Mouse (Mus musculus): ENCODE results near the gene Creb3l2. TPM values are rescaled to one million over a fixed set of nuclear protein-coding genes. Genes with fewer than 3 reads are reported as not detected.
"Not testable (repeated sequence)": the region's sequence is repeated elsewhere in the genome, so short reads cannot be mapped to it uniquely, and the experiment has no call there.

Gene Creb3l2
- total RNA-seq (2015), result 7.8 and 8.0 TPM in 2 replicates
- 2.8 and 3.0 TPM in 2 replicates for total RNA-seq (2017)

GRCm38 (mm10) chr6:37442041-37442667 lies at the start of gene Creb3l2:
Creb3l2 (minus strand) TSS chr6:37442146.
- ATAC-seq (ENCODE audit: poor library complexity, severe bottlenecking), result peak; percentile 94

- no peak for ATAC-seq (ENCODE audit: poor library complexity, severe bottlenecking)
Measured at GRCm38 (mm10) chr6:37486502-37486901, 44.6 kb upstream of the Creb3l2 start.

- ATAC-seq (ENCODE audit: poor library complexity, severe bottlenecking), result no peak
Measured at GRCm38 (mm10) chr6:37484588-37485070, 42.7 kb upstream of the Creb3l2 start.

- no peak for ATAC-seq (ENCODE audit: poor library complexity, severe bottlenecking)
Measured at GRCm38 (mm10) chr6:37483262-37483661, 41.3 kb upstream of the Creb3l2 start.

- peak; percentile 52 for ATAC-seq (ENCODE audit: poor library complexity, severe bottlenecking)
Measured at GRCm38 (mm10) chr6:37481147-37481546, 39.2 kb upstream of the Creb3l2 start.

GRCm38 (mm10) chr6:37480008-37480407 lies 38.1 kb upstream of the Creb3l2 start:
- ATAC-seq (ENCODE audit: poor library complexity, severe bottlenecking), result no peak

- no peak for ATAC-seq (ENCODE audit: poor library complexity, severe bottlenecking)
Measured at GRCm38 (mm10) chr6:37478481-37478880, 36.5 kb upstream of the Creb3l2 start.

- ATAC-seq (ENCODE audit: poor library complexity, severe bottlenecking), result no peak
Measured at GRCm38 (mm10) chr6:37473674-37474342, 31.9 kb upstream of the Creb3l2 start.

- no peak for ATAC-seq (ENCODE audit: poor library complexity, severe bottlenecking)
Measured at GRCm38 (mm10) chr6:37470216-37470615, 28.3 kb upstream of the Creb3l2 start.

GRCm38 (mm10) chr6:37465847-37466246 lies 23.9 kb upstream of the Creb3l2 start:
- no peak for ATAC-seq (ENCODE audit: poor library complexity, severe bottlenecking)

GRCm38 (mm10) chr6:37465356-37465755 lies 23.4 kb upstream of the Creb3l2 start:
- no peak for ATAC-seq (ENCODE audit: poor library complexity, severe bottlenecking)

GRCm38 (mm10) chr6:37464585-37464984 lies 22.6 kb upstream of the Creb3l2 start:
- ATAC-seq (ENCODE audit: poor library complexity, severe bottlenecking), result peak; percentile 15; the same call in 1 of the 2 replicates

- peak; percentile 99 for ATAC-seq (ENCODE audit: poor library complexity, severe bottlenecking)
Measured at GRCm38 (mm10) chr6:37463517-37464482, 21.9 kb upstream of the Creb3l2 start.

- ATAC-seq (ENCODE audit: poor library complexity, severe bottlenecking), result no peak
Measured at GRCm38 (mm10) chr6:37460681-37461080, 18.7 kb upstream of the Creb3l2 start.

- ATAC-seq (ENCODE audit: poor library complexity, severe bottlenecking), result not testable (repeated sequence)
Measured at GRCm38 (mm10) chr6:37459656-37460055, 17.7 kb upstream of the Creb3l2 start.

GRCm38 (mm10) chr6:37457990-37458655 lies 16.2 kb upstream of the Creb3l2 start:
- no peak for ATAC-seq (ENCODE audit: poor library complexity, severe bottlenecking)

- ATAC-seq (ENCODE audit: poor library complexity, severe bottlenecking), result peak; percentile 27; the same call in 1 of the 2 replicates
Measured at GRCm38 (mm10) chr6:37455540-37455939, 13.6 kb upstream of the Creb3l2 start.

- no peak for ATAC-seq (ENCODE audit: poor library complexity, severe bottlenecking)
Measured at GRCm38 (mm10) chr6:37453047-37453446, 11.1 kb upstream of the Creb3l2 start.

GRCm38 (mm10) chr6:37451664-37452063 lies 9.7 kb upstream of the Creb3l2 start:
- peak; percentile 43 for ATAC-seq (ENCODE audit: poor library complexity, severe bottlenecking)

GRCm38 (mm10) chr6:37447704-37448466 lies 5.9 kb upstream of the Creb3l2 start:
- ATAC-seq (ENCODE audit: poor library complexity, severe bottlenecking), result peak; percentile 88

Data from megakaryocyte, adult 5-6 weeks (primary cell).